Mouse (Mus musculus) thymus, postnatal 36 days (tissue): ENCODE measurements around the gene Lingo4.

Experiments used
- DNase-seq, 2 experiments: peaks; one replicate each; pipeline ENCODE4 v3.0.0; 2022; ENCODE audit warnings: mixed read lengths in 2 of 2

Gene Lingo4

DNA sequence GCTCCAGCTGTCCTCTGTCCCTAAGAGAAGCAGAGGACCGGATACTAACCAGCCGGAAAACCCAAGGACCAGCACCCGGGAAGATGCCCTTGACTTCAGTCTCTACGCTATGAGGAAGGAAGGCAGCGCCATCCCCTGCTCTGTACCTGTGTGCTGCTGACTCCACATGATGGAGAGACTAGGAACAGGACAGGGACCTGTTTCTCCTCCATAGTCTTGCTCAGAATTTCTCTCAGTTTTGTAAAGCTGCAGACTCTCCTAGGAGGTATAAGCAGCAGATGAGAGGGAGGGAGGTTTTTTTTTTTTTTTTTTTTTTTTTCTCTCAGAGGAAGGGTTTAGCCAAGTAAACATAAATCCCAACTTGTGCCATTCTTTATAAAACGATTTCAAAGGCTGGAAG is at the start of gene Lingo4:
TSS of gene Lingo4 (plus strand) at position 301 of the 400 bp plus-strand sequence.
- peak in 1 of 2 experiments; percentile 20 for DNase-seq

DNA sequence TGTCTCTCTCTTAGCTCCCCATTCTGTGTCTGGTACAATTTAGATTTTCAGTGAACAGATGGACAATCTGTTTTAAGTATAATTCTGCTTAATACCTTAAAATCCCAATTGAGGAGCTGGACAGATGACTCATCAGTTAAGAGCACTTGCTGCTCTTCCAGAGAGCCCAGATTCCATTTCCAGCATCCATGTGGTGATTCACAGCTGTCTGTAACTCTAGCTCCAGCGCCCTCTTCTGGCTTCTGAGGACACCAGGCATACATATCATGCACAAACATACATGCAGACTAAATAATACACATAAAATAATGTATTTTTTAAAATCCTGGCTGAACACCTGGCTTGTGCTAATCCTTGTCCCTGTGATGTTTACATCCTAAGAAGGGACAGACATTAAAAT is 37.5 kb upstream of the Lingo4 start:
- peak in 1 of 2 experiments; percentile 33 for DNase-seq

DNA sequence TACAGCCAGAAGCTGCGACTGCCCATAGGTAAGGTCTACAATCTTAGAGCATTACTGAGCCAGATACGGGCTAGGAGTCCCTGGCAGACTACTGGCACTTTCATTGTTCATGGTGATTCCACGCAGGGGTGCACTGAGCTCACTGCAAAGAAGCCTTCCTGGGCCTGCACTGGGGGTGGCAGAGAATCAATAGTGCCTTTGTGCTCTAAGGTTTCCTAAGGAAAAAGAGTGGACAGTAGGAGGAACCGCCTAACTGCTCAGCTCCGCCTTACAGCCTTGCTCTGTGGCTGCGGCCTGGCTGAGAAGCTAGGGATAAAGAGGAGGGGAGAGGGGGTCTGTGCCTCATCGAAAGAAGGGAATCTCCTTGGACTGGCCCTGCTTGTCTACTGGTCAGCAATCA is 36.2 kb upstream of the Lingo4 start, which contains the start of gene C2cd4d:
TSS of gene C2cd4d (plus strand) at position 301 of the 400 bp plus-strand sequence.
- DNase-seq: no peak

DNA sequence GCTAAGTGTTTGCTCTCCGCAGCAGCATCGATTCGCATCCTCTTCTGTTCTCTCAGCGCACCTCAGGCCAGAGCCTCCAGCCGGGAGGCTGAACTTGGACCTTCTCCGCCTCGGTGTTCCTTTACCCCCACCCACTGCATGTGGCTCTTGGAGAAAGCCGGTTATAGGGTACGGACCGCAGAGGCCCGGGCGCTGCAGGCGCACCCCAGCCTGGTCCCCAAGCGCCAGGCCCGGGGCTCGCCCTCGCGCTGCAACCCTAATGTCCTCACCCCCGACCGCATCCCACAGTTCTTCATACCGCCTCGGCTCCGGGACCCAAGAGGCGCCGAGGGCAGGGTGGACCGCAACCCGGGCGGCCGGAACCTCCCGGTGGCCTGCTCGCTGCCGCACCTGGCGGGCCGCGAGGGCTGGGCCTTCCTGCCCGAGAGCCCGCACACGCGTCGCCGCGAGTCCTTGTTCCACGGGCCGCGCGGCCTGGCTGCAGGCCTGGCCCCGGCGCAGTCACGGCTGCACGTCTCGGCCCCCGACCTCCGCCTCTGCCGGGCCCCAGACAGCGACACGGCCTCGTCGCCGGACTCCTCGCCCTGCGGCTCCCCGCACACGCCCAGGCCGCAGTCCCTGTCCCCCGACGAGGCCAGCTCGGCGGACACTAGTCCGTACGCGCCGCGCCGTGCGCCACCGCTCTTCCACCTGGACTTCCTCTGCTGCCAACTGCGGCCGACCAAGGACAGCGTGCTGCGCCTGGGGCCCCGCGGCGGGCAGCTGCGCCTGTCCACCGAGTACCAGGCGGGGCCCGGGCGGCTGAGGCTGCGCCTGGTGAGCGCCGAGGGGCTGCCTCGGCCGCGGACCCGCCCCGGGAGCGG is 34.8 kb upstream of the Lingo4 start:
- DNase-seq: peak in 1 of 2 experiments; percentile 38

DNA sequence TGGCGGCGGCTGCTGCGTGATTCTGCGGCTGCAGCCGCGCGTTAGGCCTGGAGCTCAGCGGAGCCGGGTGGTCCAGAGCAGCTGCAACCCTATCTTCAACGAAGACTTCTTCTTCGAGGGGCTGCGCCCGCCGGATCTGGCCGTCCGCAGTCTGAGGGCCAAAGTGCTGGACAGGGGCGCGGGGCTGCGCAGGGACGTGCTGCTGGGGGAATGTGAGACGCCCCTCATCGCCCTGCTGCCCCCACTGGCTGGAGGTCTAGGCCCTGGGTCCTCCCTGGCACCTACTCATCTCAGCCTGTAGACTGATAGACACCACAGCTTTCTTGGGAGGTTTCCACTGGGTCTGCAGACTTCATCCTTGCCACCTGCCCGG is 34.2 kb upstream of the Lingo4 start:
- peak in 1 of 2 experiments; percentile 39 for DNase-seq

DNA sequence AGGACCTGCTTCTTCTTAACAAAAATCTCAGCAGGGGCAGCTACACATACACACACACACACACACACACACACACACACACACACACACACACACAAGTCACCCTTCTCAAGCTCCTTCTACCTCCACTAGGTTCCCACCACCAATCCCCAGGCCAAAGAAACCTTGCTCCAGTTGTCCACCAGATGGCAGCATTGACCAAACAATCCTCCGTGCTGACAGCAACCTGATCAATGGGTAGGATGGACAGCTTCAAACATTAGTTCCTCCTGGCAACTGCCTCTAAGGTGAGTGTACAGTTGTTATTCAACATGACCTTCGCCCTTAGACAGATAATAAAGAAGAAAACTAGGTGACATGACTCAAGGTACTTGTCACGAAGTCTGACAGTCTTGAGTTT is 31.6 kb upstream of the Lingo4 start:
- DNase-seq: peak; percentile 77 to 80

DNA sequence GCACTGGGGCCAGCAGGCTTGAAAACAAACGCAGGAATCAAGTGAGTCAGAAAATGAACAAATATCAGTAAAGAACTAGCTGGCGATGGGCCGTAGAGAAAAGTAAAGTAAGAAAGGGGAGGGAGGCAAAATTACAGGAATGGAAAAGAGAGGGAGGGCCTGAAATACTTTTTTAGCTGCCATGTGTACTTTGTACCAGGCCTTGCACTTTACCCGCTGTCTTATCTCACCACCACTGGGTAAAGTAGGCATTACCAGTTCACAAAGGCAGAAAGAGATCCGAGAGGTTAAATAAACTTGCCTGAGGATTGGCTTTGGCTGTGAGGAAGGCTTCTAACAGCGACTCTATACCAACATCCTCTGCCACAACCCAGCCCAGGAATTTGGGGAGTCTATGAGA is 30.8 kb upstream of the Lingo4 start:
- no peak for DNase-seq

DNA sequence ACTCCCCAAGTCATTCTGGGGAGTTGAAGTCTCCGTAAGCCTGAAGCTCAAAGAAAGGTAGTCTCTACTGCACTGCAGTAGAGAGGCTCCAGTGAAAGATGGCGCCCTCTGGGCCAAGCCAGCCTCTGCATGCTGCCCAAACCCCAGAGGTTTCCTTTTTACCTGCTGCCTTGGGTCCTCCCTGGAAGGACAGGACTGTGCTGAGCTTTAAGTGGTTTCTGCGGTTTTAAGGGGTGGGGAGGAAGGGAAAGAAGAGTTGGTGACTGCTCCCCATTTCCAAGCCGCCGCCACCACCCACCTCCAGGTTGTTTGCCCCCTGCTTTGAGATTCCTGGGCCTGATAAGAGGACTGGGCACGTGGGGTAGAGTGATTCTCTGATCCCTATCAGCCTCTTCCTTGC is 29.7 kb upstream of the Lingo4 start:
- peak in 1 of 2 experiments; percentile 52 for DNase-seq

DNA sequence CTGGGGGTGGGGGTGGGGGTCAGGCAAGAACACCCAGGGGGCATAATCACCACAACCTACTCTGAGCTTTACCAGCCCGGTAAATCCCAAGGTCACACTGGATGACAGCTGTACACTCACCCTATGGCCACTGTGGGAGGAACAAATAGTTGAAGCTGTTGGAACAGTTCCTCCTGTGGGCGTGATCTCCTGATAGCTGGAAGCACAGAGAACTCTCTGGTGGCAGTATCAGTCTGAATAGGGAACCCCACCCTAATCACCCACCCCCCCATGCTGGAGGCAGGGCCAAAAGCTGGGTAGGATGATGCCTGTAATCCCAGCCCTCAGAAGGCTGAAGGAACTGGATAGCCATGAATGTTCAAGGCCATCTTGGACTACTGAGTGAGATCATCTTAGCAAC is 28.6 kb upstream of the Lingo4 start:
- no peak for DNase-seq

DNA sequence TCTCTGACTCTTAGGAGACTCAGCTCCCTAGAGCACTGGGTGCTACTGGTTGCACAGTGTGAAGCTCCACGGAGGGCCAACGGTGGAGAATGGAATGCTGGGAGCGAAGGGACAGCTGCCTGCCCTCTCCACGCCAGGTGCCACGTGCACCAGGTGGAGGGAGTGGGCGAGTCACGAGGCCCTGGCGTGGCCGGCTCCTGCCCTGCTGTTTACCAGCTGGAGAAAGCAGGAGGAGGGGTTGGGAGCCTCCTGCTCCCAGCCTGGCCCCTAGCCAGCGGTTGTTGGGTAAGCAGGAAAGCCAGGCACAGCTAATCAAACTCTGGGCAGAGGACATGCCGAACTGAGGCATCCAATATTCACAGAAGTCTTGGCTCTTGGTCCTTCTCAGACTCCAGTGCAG is 26.7 kb upstream of the Lingo4 start:
- peak in 1 of 2 experiments; percentile 26 for DNase-seq

DNA sequence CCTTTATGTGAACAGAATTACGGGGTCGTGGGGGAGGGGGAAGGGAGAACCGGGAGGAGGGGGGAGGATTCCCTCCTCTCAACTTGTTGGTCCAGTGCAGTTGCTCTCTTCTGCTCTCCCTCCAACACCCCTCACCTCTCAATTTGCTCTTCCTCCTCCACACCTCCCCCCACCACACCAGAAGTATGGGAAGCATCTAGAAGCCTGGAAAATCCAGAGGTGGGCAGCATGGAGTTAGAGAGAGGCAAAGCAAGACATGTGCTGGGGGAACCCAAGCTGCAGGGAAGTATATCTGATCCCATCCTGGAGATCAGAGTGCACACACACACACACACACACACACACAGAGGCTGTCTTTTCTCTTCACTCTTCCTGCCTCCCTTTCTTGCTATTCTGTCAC is 26.3 kb upstream of the Lingo4 start:
- DNase-seq: no peak

DNA sequence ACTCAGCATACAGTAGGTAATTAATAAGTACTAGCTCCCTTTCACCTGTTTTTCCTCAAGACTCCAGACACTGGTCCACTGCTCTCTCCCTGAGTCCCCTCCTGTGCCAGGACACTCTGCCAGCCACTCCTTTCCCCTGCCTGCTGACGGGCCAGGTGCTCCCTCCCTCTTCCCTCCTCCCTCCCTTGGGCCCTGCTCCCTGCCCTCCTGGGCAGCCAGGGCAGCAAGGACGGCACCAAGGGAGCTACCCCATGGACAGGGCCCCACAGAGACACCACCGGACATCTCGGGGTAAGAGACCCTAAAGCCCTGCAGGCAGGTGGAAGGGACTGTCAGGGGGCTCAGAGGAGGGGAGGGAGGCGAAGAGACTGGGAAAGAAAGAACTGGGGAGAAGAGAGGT is 25.7 kb upstream of the Lingo4 start, which contains the start of gene Rorc:
TSS of gene Rorc (plus strand) at position 154 of the 400 bp plus-strand sequence.
- peak in 1 of 2 experiments; percentile 35 for DNase-seq

DNA sequence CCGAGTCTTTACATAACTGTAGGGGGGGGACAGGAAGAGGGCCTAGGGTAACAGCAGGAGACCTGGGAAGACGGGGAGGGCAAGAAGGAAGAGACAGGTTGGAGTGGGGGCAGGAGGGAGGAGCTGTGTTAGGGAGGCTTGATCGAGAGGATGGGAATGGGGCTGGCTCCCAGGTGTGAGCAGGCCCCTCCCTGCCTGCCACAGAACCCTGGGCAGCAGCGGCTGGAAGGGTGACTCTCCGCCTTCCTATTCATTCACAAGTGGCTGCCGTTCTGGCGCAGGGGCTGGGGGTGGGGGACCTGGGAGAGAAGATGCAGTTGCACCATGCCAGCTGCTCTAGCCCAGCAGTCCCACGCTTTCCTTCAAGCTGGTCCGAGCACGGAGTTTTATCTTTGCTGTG is 25.2 kb upstream of the Lingo4 start:
- DNase-seq: peak in 1 of 2 experiments; percentile 50

DNA sequence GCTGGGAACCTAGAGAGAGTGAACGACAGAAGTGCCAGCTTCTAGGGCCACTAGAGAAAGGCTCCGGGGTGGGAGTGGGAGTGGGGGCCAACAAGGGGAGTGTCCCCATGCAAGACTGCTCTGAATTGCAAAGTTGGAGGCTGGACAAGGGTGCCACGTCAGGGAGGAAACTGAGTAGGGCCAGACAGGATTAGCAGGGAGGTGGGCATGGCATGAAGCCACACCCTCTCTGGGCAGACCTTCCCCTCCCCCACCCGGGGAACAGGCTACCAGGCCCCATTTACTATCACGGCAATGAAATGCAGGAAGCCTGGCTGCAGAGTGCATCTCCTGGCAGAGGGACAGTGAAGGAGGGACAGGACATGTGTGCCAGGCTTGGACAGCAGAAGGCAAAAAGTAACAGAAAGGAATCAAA is 24.7 kb upstream of the Lingo4 start:
- DNase-seq: peak; percentile 49 to 68

DNA sequence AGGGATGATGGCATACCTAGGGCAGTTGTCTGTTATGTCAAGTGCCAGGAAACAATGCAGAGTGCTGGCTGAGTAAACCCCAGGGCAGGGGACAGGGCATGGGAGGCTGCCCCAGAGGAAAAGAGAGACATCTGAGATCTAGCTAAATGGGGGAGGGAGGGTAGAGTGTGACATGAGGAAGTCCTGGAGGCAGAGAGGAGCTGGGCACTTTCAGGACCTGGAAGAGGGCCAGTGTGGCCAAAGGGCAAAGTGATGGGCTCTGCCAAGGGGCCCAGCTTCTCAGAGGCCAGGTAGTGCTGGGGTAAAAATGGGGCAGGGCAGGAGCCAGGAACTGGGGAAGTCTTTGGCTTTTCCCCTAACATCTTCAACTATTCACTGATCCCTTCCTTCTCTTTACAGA is 23.7 kb upstream of the Lingo4 start:
- DNase-seq: peak in 1 of 2 experiments; percentile 42

DNA sequence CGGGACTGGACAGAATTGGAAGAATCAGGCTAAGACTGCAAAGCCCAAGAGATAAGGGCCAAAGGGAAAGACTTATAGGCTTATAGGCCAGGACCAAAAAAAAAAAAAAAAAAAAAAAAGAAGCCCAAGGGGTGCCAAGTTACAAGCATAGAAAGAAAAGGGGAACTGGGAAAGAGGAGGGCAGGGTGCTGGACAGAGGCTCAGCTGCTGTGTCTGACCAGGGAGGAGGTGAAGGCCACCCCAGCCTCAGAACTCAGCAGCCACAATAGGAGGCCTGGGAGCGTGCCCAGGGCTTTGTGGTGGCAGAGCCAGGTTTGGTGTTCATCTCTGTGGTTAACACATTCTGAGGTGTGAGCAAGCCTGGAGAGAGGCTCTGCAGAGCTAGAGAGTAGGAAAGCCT is 23.2 kb upstream of the Lingo4 start:
- peak in 1 of 2 experiments; percentile 57 for DNase-seq

DNA sequence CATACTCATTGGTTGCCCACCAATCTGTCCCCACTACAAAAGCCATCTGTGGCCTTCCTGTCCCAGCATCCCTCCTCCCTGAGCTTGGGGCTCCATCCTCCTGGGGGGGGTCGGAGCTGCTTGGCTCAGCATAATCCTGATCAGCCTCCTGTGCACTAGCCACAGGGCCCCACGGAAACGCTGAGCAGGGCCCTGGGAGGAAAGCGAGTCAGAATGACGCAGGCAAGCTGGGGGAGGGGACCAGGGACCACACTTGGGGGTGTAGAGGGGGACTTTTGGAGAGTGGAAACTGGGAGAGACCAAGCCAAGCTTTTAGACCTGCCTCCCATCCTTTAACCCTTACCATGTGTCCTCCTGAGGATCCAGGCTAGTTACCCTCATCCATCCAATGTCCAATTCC is 22.5 kb upstream of the Lingo4 start:
- peak; percentile 72 to 84 for DNase-seq

DNA sequence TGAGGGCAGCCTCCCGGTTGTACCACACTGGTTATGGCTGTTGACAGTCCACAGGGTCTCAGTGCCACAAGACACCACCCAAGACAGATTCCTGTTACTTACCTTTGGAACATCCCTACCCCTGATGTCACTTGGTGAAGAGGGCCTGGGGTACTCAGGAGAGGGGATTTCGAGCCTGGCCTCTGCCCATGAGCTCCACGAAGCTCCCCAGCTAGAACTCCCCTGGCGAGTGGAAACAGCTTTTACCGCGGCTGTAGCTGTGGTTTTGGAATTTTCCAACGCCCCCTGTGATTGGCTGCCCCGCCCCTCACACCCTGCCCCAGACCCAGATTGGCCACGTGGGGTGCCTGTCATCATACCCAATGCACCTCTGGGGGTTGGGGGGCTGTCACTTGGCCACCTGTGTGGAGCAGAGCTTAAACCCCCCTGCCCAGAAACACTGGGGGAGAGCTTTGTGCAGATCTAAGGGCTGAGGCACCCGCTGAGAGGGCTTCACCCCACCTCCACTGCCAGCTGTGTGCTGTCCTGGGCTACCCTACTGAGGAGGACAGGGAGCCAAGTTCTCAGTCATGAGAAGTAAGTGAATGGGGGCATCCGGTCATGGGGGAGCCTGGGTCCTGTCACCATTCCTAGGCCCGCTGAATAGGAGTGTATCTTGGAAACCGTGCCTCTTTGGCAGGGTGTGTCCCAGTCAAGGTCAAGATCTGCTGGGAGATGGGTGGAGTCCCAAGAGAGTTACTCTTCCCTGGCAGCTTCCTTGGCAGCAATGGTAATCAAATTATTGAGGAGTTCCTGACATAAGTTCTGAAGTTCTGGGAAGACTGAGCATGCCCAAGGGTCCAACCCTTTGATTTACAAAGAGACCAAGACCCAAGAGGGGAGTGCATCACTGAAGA is 21.0 kb upstream of the Lingo4 start:
- peak; percentile 96 to 98 for DNase-seq

DNA sequence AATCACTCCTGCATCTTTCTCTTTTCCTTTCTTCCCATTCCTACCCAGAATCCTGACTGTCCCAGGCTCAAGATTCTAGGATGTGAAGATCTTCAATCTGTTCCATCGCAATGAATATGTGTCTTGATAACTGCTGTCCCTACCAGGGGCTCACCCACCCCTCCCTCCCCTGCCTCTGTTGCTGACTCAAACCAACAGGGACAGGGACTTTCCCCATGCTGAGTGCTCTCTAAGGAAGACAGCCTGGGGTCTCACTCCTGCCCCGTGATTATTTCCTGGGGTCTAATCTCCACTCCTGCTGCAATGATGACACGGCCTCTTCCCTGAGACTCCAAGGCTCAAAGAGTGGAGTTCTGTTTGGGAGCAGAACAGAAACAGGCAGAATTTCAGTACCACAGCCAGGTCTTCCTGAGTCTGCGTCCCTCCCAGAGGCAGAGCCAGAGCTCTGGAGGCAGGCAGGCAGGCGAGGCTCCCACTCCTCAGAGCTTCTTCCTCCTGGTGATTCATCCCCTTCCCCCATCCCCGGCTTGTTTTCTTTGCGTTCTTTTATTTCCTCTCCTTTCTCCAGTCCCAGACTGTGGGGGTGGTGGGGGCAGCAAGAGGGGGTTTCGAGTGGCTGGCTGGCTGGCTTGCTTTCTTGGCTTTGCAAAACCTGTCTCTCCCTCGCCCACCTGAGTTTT is 18.3 kb upstream of the Lingo4 start:
- DNase-seq: peak; percentile 30 to 31

DNA sequence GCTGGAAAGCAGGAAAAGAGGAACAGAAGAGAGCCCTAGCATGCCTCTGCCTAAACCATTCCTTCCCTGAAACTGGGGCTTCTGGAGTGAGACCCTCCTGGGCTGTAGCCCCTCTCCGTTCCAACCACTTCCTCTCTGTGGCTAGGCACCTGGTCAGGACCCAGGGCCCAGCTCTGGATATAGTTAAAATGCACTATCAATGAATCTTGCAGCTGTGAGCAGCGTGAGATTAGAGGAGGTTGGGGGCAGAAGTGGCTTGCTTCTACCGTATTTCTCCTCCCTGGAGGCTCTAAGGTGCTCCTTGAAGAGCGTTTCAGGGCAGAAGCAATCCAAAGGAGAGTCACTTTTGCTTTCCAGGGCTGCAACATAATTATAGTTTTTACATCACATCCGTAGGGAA is 16.0 kb upstream of the Lingo4 start:
- peak; percentile 64 to 75 for DNase-seq

DNA sequence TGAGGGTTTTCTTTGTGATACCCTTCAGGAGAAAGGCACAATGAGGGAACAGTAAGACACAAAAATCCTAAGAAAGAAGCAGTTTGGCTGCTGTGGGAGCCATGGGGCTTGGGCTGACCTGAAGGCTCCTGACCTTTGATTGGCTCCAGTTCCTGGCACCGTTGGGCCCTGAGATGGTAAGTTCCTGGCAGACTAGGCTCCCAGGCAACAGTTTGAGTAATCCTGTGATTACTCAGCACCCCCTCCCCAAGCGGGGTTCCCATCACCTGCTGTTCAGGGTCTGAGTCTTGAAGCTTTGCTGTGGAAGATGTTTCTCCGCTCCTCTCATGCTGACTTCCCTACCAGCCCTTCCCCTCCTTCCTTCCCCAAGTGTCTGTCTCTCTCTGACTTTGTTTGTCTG is 14.8 kb upstream of the Lingo4 start:
- DNase-seq: peak; percentile 40 to 61

DNA sequence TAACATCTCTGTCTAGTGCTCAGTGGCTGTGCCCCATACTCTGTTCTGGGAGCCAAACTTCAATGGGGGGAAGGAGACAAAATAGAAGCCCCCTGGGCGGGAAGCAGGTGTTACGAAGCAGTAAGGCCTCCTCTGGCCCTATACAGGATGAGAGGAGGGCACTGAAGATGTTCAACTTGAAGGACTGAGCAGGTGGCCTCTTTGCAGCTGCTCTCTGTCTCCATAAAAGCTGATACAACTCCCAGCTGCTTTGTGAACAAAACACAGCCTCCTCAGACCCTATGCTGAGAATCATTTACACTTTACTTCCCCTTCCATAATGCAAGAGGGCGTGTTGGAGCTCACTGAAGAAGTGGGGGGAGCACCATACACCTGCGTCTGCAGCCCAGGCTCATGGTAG is 11.6 kb upstream of the Lingo4 start:
- peak; percentile 72 to 84 for DNase-seq

DNA sequence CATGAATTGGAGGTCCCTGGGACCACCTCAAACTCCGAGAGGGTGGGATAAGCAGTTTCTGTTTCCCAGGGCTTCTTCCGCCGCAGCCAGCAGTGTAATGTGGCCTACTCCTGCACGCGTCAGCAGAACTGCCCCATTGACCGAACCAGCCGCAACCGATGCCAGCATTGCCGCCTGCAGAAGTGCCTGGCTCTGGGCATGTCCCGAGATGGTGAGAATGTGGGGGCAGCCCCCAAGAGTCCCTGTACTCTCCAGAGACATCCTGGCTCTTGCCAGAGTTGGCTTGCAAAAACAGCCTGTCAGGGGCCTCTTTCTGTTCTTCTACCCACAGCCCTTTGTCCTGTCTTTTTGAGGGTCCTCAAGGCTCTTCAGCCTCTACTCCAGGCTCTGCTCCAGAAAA is 10.9 kb upstream of the Lingo4 start:
- peak; percentile 35 to 56 for DNase-seq
